Mouse (Mus musculus) forebrain, embryonic 11.5 days (tissue): ENCODE results near the gene Rasal2. TPM values are rescaled to one million over a fixed set of nuclear protein-coding genes. Genes with fewer than 3 reads are reported as not detected.

Source experiments
- ATAC-seq: fragments of 200-750 bp; cut with Nextera tagmentation; replicated peaks from 2 replicates; pipeline ENCODE4 v1.8.0; 2017; ENCODE audit warnings: moderate TSS enrichment; ENCODE audit not compliant: low FRiP score
- DNase-seq: peaks from one replicate; pipeline ENCODE4 v3.0.0-alpha.2; 2017; ENCODE audit warnings: low spot score
- H3K27ac ChIP-seq: fragments of 300-500 bp; sonication (generic); 2 replicates; pipeline ENCODE4 v1.5.1; 2014; ENCODE audit warnings: low read depth, low read length
- H3K27me3 ChIP-seq: fragments of 300-500 bp; sonication (generic); 2 replicates; pipeline ENCODE4 v1.6.1; 2014; ENCODE audit warnings: mild to moderate bottlenecking, low read length, mixed read lengths; ENCODE audit not compliant: control insufficient read depth, insufficient read depth
- H3K36me3 ChIP-seq: fragments of 300-500 bp; sonication (generic); 2 replicates; pipeline ENCODE4 v1.6.1; 2014; ENCODE audit warnings: mild to moderate bottlenecking, low read length, moderate library complexity, mixed read lengths; ENCODE audit not compliant: control insufficient read depth, insufficient read depth
- H3K4me1 ChIP-seq: fragments of 300-500 bp; sonication (generic); replicated peaks from 2 replicates; pipeline ENCODE4 v1.6.1; 2014; ENCODE audit warnings: low read length, mixed read lengths; ENCODE audit not compliant: control insufficient read depth, insufficient read depth
- H3K4me2 ChIP-seq: fragments of 300-500 bp; sonication (generic); 2 replicates; pipeline ENCODE4 v1.6.1; 2014; ENCODE audit warnings: low read depth, mild to moderate bottlenecking, low read length, moderate library complexity, mixed read lengths; ENCODE audit not compliant: severe bottlenecking
- H3K4me3 ChIP-seq: fragments of 300-500 bp; sonication (generic); 2 replicates; pipeline ENCODE4 v1.5.1; 2014; ENCODE audit warnings: low read depth, low read length
- H3K9ac ChIP-seq: fragments of 300-500 bp; sonication (generic); 2 replicates; pipeline ENCODE4 v1.6.1; 2014; ENCODE audit warnings: low read length
- H3K9me3 ChIP-seq: fragments of 300-500 bp; sonication (generic); 2 replicates; pipeline ENCODE4 v1.6.1; 2016; ENCODE audit warnings: low read length, mixed read lengths; ENCODE audit not compliant: control insufficient read depth
- WGBS: fragments of 180-500 bp; shearing (Covaris S2); extraction: QIAGEN DNeasy Blood & Tissue Kit; methylation state at CpG from one replicate; pipeline ENCODE4 v1.1.7; 2014; 5-methylcytosine and 5-hydroxymethylcytosine counted together
- polyA plus RNA-seq: library from polyadenylated mRNA; unstranded; fragments of >200 nt; fragmentation: Nextera tagmentation; extraction: Ambion mirVana; gene quantifications from 2 replicates; pipeline ENCODE4 v1.2.1, GENCODE M21; 2014

Rasal2 gene
- polyA plus RNA-seq, 1 experiment from 2014 or later = 15.4 TPM

GRCm38 (mm10) chr1:157444632-157445300, 32.4 kb upstream of the Rasal2 start:
- Histone ChIP-seq H3K27ac (no peak overlapping the region), H3K4me1 (peaks cover 39% of the 10 kb centered on the region), H3K36me3 (no peaks in the 10 kb centered on the region), H3K4me3 (no peak overlapping the region), H3K9me3 (no peaks in the 10 kb centered on the region), H3K27me3 (no peaks in the 10 kb centered on the region; the same call in 1 of the 2 replicates), H3K9ac (no peak overlapping the region), H3K4me2 (no peak overlapping the region)
- no peak for ATAC-seq
- peak; percentile 49 for DNase-seq
- 58% methylated on average over 13 of the region's 13 CpGs for WGBS

- ATAC-seq (no peak), DNase-seq (no peak)
- peaks cover 42% of the 10 kb centered on the region for H3K4me1 ChIP-seq
- no peak overlapping the region for H3K4me3 ChIP-seq
- 12% methylated on average over 18 of the region's 19 CpGs for WGBS
- no peaks in the 10 kb centered on the region; the same call in 1 of the 2 replicates for H3K27me3 ChIP-seq
- no peaks in the 10 kb centered on the region for H3K36me3 ChIP-seq
- no peaks in the 10 kb centered on the region for H3K9me3 ChIP-seq
- H3K27ac ChIP-seq = peak overlapping the region; percentile 53; the same call in 1 of the 2 replicates
- peak overlapping the region; percentile 18; the same call in 1 of the 2 replicates for H3K4me2 ChIP-seq
- peak overlapping the region; percentile 0; the same call in 1 of the 2 replicates for H3K9ac ChIP-seq
Observed at GRCm38 (mm10) chr1:157443723-157444561, 31.5 kb upstream of the Rasal2 start.

GRCm38 (mm10) chr1:157443026-157443722, 30.8 kb upstream of the Rasal2 start:
- H3K27me3 ChIP-seq = no peaks in the 10 kb centered on the region
- no peak; the same call in 1 of the 2 replicates for ATAC-seq
- H3K4me1 ChIP-seq = peaks cover 42% of the 10 kb centered on the region
- 10% methylated on average over 14 of the region's 14 CpGs for WGBS
- peak overlapping the region; percentile 6; the same call in 1 of the 2 replicates for H3K4me2 ChIP-seq
- peak; percentile 55 for DNase-seq
- H3K9me3 ChIP-seq = no peaks in the 10 kb centered on the region
- no peak overlapping the region for H3K4me3 ChIP-seq
- H3K27ac ChIP-seq = peak overlapping the region; percentile 53
- no peaks in the 10 kb centered on the region for H3K36me3 ChIP-seq
- peak overlapping the region; percentile 0; the same call in 1 of the 2 replicates for H3K9ac ChIP-seq

GRCm38 (mm10) chr1:157439973-157440641, 27.7 kb upstream of the Rasal2 start:
- Histone ChIP-seq H3K4me2 (peak overlapping the region; percentile 39; the same call in 1 of the 2 replicates), H3K4me1 (peaks cover 30% of the 10 kb centered on the region), H3K27ac (peak overlapping the region; percentile 86), H3K27me3 (no peaks in the 10 kb centered on the region), H3K4me3 (peak overlapping the region; percentile 17; the same call in 1 of the 2 replicates), H3K36me3 (no peaks in the 10 kb centered on the region), H3K9me3 (no peaks in the 10 kb centered on the region), H3K9ac (peak overlapping the region; percentile 17; the same call in 1 of the 2 replicates)
- 2% methylated on average over 14 of the region's 14 CpGs for WGBS
- ATAC-seq (peak; percentile 85), DNase-seq (peak; percentile 75)

- DNase-seq (no peak), ATAC-seq (no peak)
- H3K4me1 ChIP-seq = peaks cover 26% of the 10 kb centered on the region
- H3K4me2 ChIP-seq = no peak overlapping the region
- no peaks in the 10 kb centered on the region for H3K9me3 ChIP-seq
- H3K27ac ChIP-seq = peak overlapping the region; percentile 86
- H3K9ac ChIP-seq = no peak overlapping the region
- whole genome bisulfite sequencing = 79% methylated on average over 4 of the region's 4 CpGs
- no peaks in the 10 kb centered on the region for H3K36me3 ChIP-seq
- H3K27me3 ChIP-seq = no peaks in the 10 kb centered on the region
- H3K4me3 ChIP-seq = no peak overlapping the region
Observed at GRCm38 (mm10) chr1:157439101-157439500, 26.7 kb upstream of the Rasal2 start.

- H3K4me1 ChIP-seq = peaks cover 19% of the 10 kb centered on the region
- 97% methylated on average over 2 of the region's 2 CpGs for whole genome bisulfite sequencing
- H3K9ac ChIP-seq = no peak overlapping the region
- H3K36me3 ChIP-seq = no peaks in the 10 kb centered on the region
- DNase-seq = no peak
- no peak overlapping the region for H3K4me3 ChIP-seq
- no peaks in the 10 kb centered on the region for H3K9me3 ChIP-seq
- H3K27ac ChIP-seq = no peak overlapping the region
- H3K27me3 ChIP-seq = no peaks in the 10 kb centered on the region
- no peak overlapping the region for H3K4me2 ChIP-seq
- ATAC-seq = no peak
Observed at GRCm38 (mm10) chr1:157438290-157438689, 25.9 kb upstream of the Rasal2 start.

GRCm38 (mm10) chr1:157435926-157436325, 23.5 kb upstream of the Rasal2 start:
- Histone ChIP-seq H3K4me3 (no peak overlapping the region), H3K27ac (no peak overlapping the region), H3K4me1 (peaks cover 13% of the 10 kb centered on the region), H3K4me2 (no peak overlapping the region), H3K27me3 (no peaks in the 10 kb centered on the region), H3K36me3 (no peaks in the 10 kb centered on the region), H3K9me3 (no peaks in the 10 kb centered on the region), H3K9ac (no peak overlapping the region)
- no peak for DNase-seq
- ATAC-seq = no peak
- WGBS = 97% methylated on average over 6 of the region's 6 CpGs

- no peak for DNase-seq
- WGBS = 91% methylated on average over 4 of the region's 4 CpGs
Observed at GRCm38 (mm10) chr1:157434404-157434803, 22.0 kb upstream of the Rasal2 start.

More at GRCm38 (mm10) chr1:157434404-157434803, 22.0 kb upstream of the Rasal2 start:
- Histone ChIP-seq H3K27me3 (no peaks in the 10 kb centered on the region), H3K4me3 (no peak overlapping the region), H3K9me3 (no peaks in the 10 kb centered on the region), H3K27ac (no peak overlapping the region), H3K9ac (no peak overlapping the region), H3K4me2 (no peak overlapping the region), H3K36me3 (no peaks in the 10 kb centered on the region), H3K4me1 (peaks cover 4% of the 10 kb centered on the region)
- ATAC-seq = no peak
